Mouse (Mus musculus): ENCODE measurements around the gene Mettl26. TPM values are rescaled to one million over a fixed set of nuclear protein-coding genes. Genes with fewer than 3 reads are reported as not detected.

The Mettl26 gene
- polyA plus RNA-seq, 1 experiment = 6.4 TPM

DNA sequence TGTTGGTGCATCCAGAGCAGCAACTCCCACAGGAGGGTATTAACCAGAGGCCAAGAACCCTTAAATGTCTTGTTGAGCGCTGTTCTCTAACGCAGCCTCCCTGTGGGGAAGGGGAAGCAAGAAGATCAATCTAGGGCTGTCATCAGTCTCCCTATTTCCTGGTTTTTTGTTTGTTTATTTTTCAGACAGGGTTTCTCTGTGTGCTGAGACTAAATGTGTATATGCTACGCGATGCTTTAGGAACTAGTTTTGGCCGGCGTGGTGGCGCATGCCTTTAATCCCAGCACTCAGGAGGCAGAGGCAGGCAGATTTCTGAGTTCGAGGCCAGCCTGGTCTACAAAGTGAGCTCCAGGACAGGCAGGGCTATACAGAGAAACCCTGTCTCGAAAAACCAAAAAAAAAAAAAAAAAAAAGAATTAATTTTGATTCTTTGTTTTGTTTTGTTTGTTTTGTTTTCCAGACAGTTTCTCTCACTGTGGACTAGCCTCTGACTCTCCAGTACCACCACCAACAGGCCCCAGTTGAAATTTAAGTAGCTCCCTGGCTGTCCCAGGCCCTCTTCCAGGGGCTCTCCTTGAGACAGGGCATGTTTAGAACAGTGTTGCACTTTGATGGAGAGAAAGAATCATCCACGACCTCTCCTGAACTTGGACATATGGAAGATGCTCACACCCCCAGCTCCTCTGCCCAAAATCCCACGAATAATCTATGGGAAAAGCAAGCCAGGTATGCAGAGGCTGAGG is 1.3 kb upstream of the Mettl26 start:
- Histone ChIP-seq H3K27me3 (ENCODE audit: control insufficient read depth) (no peaks in the 10 kb centered on the region), H3K4me3 (replicated peaks) (peak overlapping the region; percentile 73), H3K4me1 (ENCODE audit: control insufficient read depth) (peaks cover 49% of the 10 kb centered on the region), H3K9me3 (ENCODE audit: control insufficient read depth, low read length) (no peaks in the 10 kb centered on the region), H3K36me3 (ENCODE audit: control insufficient read depth) (peaks cover 15% of the 10 kb centered on the region)
- TF ChIP-seq TAL1 (IDR thresholded peaks at IDR 0.05; ENCODE audit: low read length) = no peak
- no peak for TF ChIP-seq GATA1 (IDR thresholded peaks at IDR 0.05; ENCODE audit: low read length)

- no peaks in the 10 kb centered on the region for H3K9me3 ChIP-seq (ENCODE audit: control insufficient read depth, low read length)
- peaks cover 47% of the 10 kb centered on the region for H3K4me1 ChIP-seq (ENCODE audit: control insufficient read depth)
- H3K36me3 ChIP-seq (ENCODE audit: control insufficient read depth) = peaks cover 22% of the 10 kb centered on the region
- TF ChIP-seq GATA1 (IDR thresholded peaks at IDR 0.05; ENCODE audit: low read length) (no peak), TAL1 (IDR thresholded peaks at IDR 0.05; ENCODE audit: low read length) (no peak)
- no peaks in the 10 kb centered on the region for H3K27me3 ChIP-seq (ENCODE audit: control insufficient read depth)
- H3K4me3 ChIP-seq (replicated peaks) = peak overlapping the region; percentile 73
These were observed 640 bp upstream of the Mettl26 start for GRCm38 (mm10) chr17:25874148-25874720.

DNA sequence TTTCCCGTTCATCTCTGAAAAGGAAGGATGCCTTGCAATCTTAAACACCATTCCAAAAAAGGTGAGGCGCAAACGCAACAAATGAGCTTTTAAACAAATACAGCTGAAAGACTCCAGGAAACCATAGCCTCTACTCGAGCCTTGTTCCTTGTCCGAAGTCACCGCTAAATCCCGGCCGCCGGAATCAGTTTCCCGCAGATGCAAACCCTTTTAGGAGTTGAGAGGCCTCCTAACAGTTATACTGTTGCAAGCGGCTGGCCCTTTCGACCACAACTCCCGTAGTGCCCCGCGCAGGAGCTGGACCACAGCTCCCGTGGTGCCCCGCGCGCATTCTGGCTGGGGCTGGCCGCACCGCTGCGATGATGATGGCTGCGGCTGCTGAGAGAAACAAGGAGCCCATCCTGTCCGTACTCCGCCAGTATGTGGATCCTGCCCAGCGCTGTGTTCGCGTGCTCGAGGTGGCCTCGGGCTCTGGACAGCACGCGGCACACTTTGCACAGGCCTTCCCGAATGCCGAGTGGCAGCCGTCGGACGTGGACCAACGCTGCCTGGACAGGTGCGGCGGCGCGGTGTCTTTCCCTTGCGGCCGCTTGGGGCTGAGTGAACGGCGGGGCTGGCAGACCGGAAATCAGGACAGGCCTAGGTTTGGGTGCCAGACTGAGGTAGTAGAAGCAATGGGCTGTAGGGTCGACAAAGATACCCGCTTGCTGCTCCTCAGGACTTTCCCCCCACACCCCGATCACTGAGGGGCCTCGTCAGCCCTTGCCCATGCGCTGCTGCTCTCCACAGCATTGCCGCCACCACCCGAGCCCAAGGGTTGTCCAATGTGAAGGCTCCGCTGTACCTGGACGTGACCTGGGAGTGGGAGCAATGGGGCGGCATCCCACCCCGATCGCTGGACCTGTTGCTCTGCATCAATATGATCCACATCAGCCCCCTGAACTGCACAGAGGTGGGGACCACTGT is 580 bp downstream of the Mettl26 start:
- Histone ChIP-seq H3K36me3 (ENCODE audit: control insufficient read depth) (peaks cover 29% of the 10 kb centered on the region), H3K27me3 (ENCODE audit: control insufficient read depth) (no peaks in the 10 kb centered on the region), H3K9me3 (ENCODE audit: control insufficient read depth, low read length) (no peaks in the 10 kb centered on the region), H3K4me1 (ENCODE audit: control insufficient read depth) (peaks cover 47% of the 10 kb centered on the region), H3K4me3 (replicated peaks) (peak overlapping the region; percentile 73)
- TF ChIP-seq GATA1 (IDR thresholded peaks at IDR 0.05; ENCODE audit: low read length) (no peak), TAL1 (IDR thresholded peaks at IDR 0.05; ENCODE audit: low read length) (no peak)

DNA sequence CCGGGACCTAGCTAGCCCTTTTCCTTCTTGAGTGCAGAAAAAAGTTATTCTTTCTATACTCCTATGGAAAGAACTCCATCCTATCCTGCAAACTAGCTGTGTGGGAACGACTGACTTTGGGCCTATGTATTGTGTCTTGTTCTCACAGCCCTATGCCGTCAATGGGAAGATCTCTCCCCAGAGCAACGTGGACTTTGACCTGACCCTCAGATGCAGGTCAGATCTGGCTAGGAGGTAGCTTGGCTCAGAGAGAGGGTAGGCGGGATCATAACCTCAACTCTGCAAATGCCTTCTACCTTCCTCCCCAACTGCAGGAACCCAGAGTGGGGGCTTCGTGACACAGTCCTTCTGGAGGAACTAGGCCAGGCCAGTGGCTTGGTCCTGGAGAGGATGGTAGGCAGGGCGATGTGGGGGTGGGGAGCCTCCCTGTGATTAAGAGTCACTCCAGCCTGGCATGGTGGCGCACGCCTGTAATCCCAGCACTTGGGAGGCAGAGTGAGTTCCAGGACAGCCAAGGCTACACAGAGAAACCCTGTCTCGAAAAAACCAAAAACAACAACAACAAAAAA is 1.6 kb downstream of the Mettl26 start:
- peaks cover 31% of the 10 kb centered on the region for H3K36me3 ChIP-seq (ENCODE audit: control insufficient read depth)
- H3K4me1 ChIP-seq (ENCODE audit: control insufficient read depth) = peaks cover 53% of the 10 kb centered on the region
- TF ChIP-seq GATA1 (IDR thresholded peaks at IDR 0.05; ENCODE audit: low read length) (no peak), TAL1 (IDR thresholded peaks at IDR 0.05; ENCODE audit: low read length) (no peak)

GRCm38 (mm10) chr17:25877025-25877424 is 2.2 kb downstream of the Mettl26 start:
- Histone ChIP-seq H3K36me3 (ENCODE audit: control insufficient read depth) (peaks cover 34% of the 10 kb centered on the region), H3K27me3 (ENCODE audit: control insufficient read depth) (no peaks in the 10 kb centered on the region), H3K4me1 (ENCODE audit: control insufficient read depth) (peaks cover 56% of the 10 kb centered on the region), H3K4me3 (replicated peaks) (no peak overlapping the region), H3K9me3 (ENCODE audit: control insufficient read depth, low read length) (no peaks in the 10 kb centered on the region)
- no peak for TF ChIP-seq GATA1 (IDR thresholded peaks at IDR 0.05; ENCODE audit: low read length)

More for the DNA sequence above, 1.6 kb downstream of the Mettl26 start:
- no peaks in the 10 kb centered on the region for H3K27me3 ChIP-seq (ENCODE audit: control insufficient read depth)
- no peaks in the 10 kb centered on the region for H3K9me3 ChIP-seq (ENCODE audit: control insufficient read depth, low read length)
- peak overlapping the region; percentile 73 for H3K4me3 ChIP-seq (replicated peaks)

- Histone ChIP-seq H3K4me3 (replicated peaks) (no peak overlapping the region), H3K9me3 (ENCODE audit: control insufficient read depth, low read length) (no peaks in the 10 kb centered on the region), H3K4me1 (ENCODE audit: control insufficient read depth) (peaks cover 65% of the 10 kb centered on the region), H3K36me3 (ENCODE audit: control insufficient read depth) (peaks cover 43% of the 10 kb centered on the region), H3K27me3 (ENCODE audit: control insufficient read depth) (no peaks in the 10 kb centered on the region)
- TF ChIP-seq GATA1 (IDR thresholded peaks at IDR 0.05; ENCODE audit: low read length) (no peak), TAL1 (IDR thresholded peaks at IDR 0.05; ENCODE audit: low read length) (no peak)
These were observed 3.1 kb downstream of the Mettl26 start for GRCm38 (mm10) chr17:25877741-25878610.

- no peak overlapping the region for H3K4me3 ChIP-seq (replicated peaks)
- no peaks in the 10 kb centered on the region for H3K27me3 ChIP-seq (ENCODE audit: control insufficient read depth)
- H3K36me3 ChIP-seq (ENCODE audit: control insufficient read depth) = peaks cover 50% of the 10 kb centered on the region
- H3K9me3 ChIP-seq (ENCODE audit: control insufficient read depth, low read length) = no peaks in the 10 kb centered on the region
- TF ChIP-seq GATA1 (IDR thresholded peaks at IDR 0.05; ENCODE audit: low read length) = no peak
- TF ChIP-seq TAL1 (IDR thresholded peaks at IDR 0.05; ENCODE audit: low read length) = no peak
- peaks cover 63% of the 10 kb centered on the region for H3K4me1 ChIP-seq (ENCODE audit: control insufficient read depth)
These were observed 3.8 kb downstream of the Mettl26 start for GRCm38 (mm10) chr17:25878611-25879180.

- Histone ChIP-seq H3K9me3 (ENCODE audit: control insufficient read depth, low read length) (no peaks in the 10 kb centered on the region), H3K4me3 (replicated peaks) (no peak overlapping the region), H3K36me3 (ENCODE audit: control insufficient read depth) (peaks cover 56% of the 10 kb centered on the region), H3K27me3 (ENCODE audit: control insufficient read depth) (no peaks in the 10 kb centered on the region), H3K4me1 (ENCODE audit: control insufficient read depth) (peaks cover 58% of the 10 kb centered on the region)
- no peak for TF ChIP-seq GATA1 (IDR thresholded peaks at IDR 0.05; ENCODE audit: low read length)
- TF ChIP-seq TAL1 (IDR thresholded peaks at IDR 0.05; ENCODE audit: low read length) = no peak
These were observed 4.4 kb downstream of the Mettl26 start for GRCm38 (mm10) chr17:25879261-25879660.

All from erythroblast, embryonic 14.5 days (primary cell).